Mouse (Mus musculus) CH12.LX (cell line): ENCODE measurements at regions not wholly inside any gene's neighbourhood (a gene's known extent, or its start where the extent isn't known, plus 50 kb on each side); places are given as distances from the start of the nearest gene placed in this dataset.

Experiments used
- DNase-seq: peaks from one replicate; pipeline ENCODE4 v3.0.0-alpha.2; 2013; ENCODE audit errors: extremely low read depth
- H3K27ac ChIP-seq: 2 replicates; pipeline ENCODE4 v1.5.1; 2012; ENCODE audit warnings: low read depth, mild to moderate bottlenecking, control low read depth, moderate library complexity; ENCODE audit not compliant: insufficient read depth
- H3K27me3 ChIP-seq: replicated peaks from 2 replicates; pipeline ENCODE3; 2012; ENCODE audit warnings: inconsistent platforms
- H3K36me3 ChIP-seq, 2 experiments: replicated peaks in 1 of 2; 2 replicates each; pipeline versions ENCODE3 to v1.6.1; 2012; ENCODE audit warnings: inconsistent platforms in 1 of 2, low read length in 1 of 2, mild to moderate bottlenecking in 1 of 2, mixed read lengths in 1 of 2, moderate library complexity in 1 of 2; ENCODE audit not compliant: control insufficient read depth in 1 of 2, insufficient read depth in 1 of 2
- H3K4me1 ChIP-seq, 2 experiments: 2 replicates each; pipeline ENCODE4 v1.6.1; 2012; ENCODE audit warnings: inconsistent platforms in 1 of 2, moderate library complexity in 1 of 2; ENCODE audit not compliant: insufficient read depth in 2 of 2, control insufficient read depth in 1 of 2
- H3K4me2 ChIP-seq: 2 replicates; pipeline ENCODE4 v1.6.1; 2012; ENCODE audit warnings: low read depth, mild to moderate bottlenecking, control low read depth; ENCODE audit not compliant: poor library complexity, insufficient read depth, severe bottlenecking
- H3K4me3 ChIP-seq, 3 experiments: fragments of 150-350 bp in 1 of 3; sonication (generic) in 1 of 3; replicated peaks in 1 of 3; 2 replicates each; pipeline versions ENCODE3 to v1.5.1; 2011 to 2012; ENCODE audit warnings: low read depth in 2 of 3, low read length in 2 of 3, mild to moderate bottlenecking in 2 of 3, moderate library complexity in 2 of 3, control low read depth in 1 of 3, improper control_type of control experiment in 1 of 3, inconsistent platforms in 1 of 3, mixed read lengths in 1 of 3; ENCODE audit not compliant: poor library complexity in 1 of 3
- H3K79me2 ChIP-seq: replicated peaks from 2 replicates; pipeline ENCODE4 v1.6.1; 2012; ENCODE audit warnings: mild to moderate bottlenecking, moderate library complexity; ENCODE audit not compliant: control insufficient read depth, poor library complexity, insufficient read depth, severe bottlenecking; ENCODE audit errors: extremely low read depth
- H3K9ac ChIP-seq: 2 replicates; pipeline ENCODE4 v1.6.1; 2012; ENCODE audit warnings: low read depth, mild to moderate bottlenecking, control low read depth, moderate library complexity; ENCODE audit not compliant: insufficient read depth
- H3K9me3 ChIP-seq: replicated peaks from 2 replicates; pipeline ENCODE3; 2012; ENCODE audit warnings: low read length, inconsistent platforms, mixed read lengths
- CHD1 ChIP-seq: IDR thresholded peaks from 2 replicates; pipeline ENCODE4 v1.6.1; 2012; ENCODE audit warnings: low read depth, low read length, improper control_type of control experiment, inconsistent platforms
- CHD2 ChIP-seq: IDR thresholded peaks from 2 replicates; pipeline ENCODE4 v1.6.1; 2011; ENCODE audit warnings: low read length, improper control_type of control experiment
- CTCF ChIP-seq, 2 experiments: IDR thresholded peaks in 1 of 2; conservative IDR thresholded peaks in 1 of 2; 2 replicates each; pipeline ENCODE4 v1.5.1; 2011 to 2012; ENCODE audit warnings: low read depth in 2 of 2, low read length in 2 of 2, improper control_type of control experiment in 1 of 2, inconsistent platforms in 1 of 2, mild to moderate bottlenecking in 1 of 2, moderate library complexity in 1 of 2
- E2F4 ChIP-seq: IDR thresholded peaks from 2 replicates; pipeline ENCODE4 v1.6.1; 2011; ENCODE audit warnings: low read depth, low read length, improper control_type of control experiment; ENCODE audit not compliant: insufficient replicate concordance
- ELF1 ChIP-seq: IDR thresholded peaks from 2 replicates; pipeline ENCODE4 v1.6.1; 2014; ENCODE audit warnings: low read depth, mild to moderate bottlenecking, inconsistent platforms, low read length, improper control_type of control experiment
- EP300 ChIP-seq: IDR thresholded peaks from 2 replicates; pipeline ENCODE4 v1.6.1; 2011; ENCODE audit warnings: low read length, improper control_type of control experiment
- GABPA ChIP-seq: IDR thresholded peaks from 2 replicates; pipeline ENCODE4 v1.6.1; 2012; ENCODE audit warnings: low read depth, low read length, improper control_type of control experiment, inconsistent platforms; ENCODE audit not compliant: insufficient replicate concordance
- HCFC1 ChIP-seq: IDR thresholded peaks from 2 replicates; pipeline ENCODE4 v1.6.1; 2012; ENCODE audit warnings: low read depth, mild to moderate bottlenecking, inconsistent platforms, low read length, improper control_type of control experiment
- IRF4 ChIP-seq: IDR thresholded peaks from 2 replicates; pipeline ENCODE4 v1.6.1; 2014; ENCODE audit warnings: low read depth, mild to moderate bottlenecking, inconsistent platforms, low read length, improper control_type of control experiment
- JUN ChIP-seq: IDR thresholded peaks from 2 replicates; pipeline ENCODE4 v1.6.1; 2011; ENCODE audit warnings: low read depth, mild to moderate bottlenecking, low read length, improper control_type of control experiment, moderate library complexity; ENCODE audit not compliant: insufficient read depth
- MAFK ChIP-seq: IDR thresholded peaks from 2 replicates; pipeline ENCODE4 v1.6.1; 2011; ENCODE audit warnings: low read length, improper control_type of control experiment; ENCODE audit not compliant: insufficient replicate concordance
- MAX ChIP-seq: IDR thresholded peaks from 2 replicates; pipeline ENCODE4 v1.6.1; 2011; ENCODE audit warnings: low read length, improper control_type of control experiment
- MEF2A ChIP-seq: IDR thresholded peaks from 2 replicates; pipeline ENCODE4 v1.6.1; 2014; ENCODE audit warnings: low read depth, mild to moderate bottlenecking, inconsistent platforms, low read length, improper control_type of control experiment, borderline replicate concordance
- MXI1 ChIP-seq: IDR thresholded peaks from 2 replicates; pipeline ENCODE4 v1.6.1; 2011; ENCODE audit warnings: mild to moderate bottlenecking, low read depth, low read length, improper control_type of control experiment
- NELFE ChIP-seq: IDR thresholded peaks from 2 replicates; pipeline ENCODE4 v1.6.1; 2011; ENCODE audit warnings: low read depth, low read length, improper control_type of control experiment
- NRF1 ChIP-seq: IDR thresholded peaks from 2 replicates; pipeline ENCODE4 v1.6.1; 2014; ENCODE audit warnings: low read depth, mild to moderate bottlenecking, inconsistent platforms, low read length, improper control_type of control experiment, moderate library complexity
- POLR2AphosphoS2 ChIP-seq: IDR thresholded peaks from 2 replicates; pipeline ENCODE4 v1.6.1; 2011; ENCODE audit warnings: low read depth, low read length, improper control_type of control experiment
- RCOR1 ChIP-seq: conservative IDR thresholded peaks from 2 replicates; pipeline ENCODE4 v1.6.1; 2012; ENCODE audit warnings: low read depth, mild to moderate bottlenecking, inconsistent platforms, low read length, improper control_type of control experiment
- SIN3A ChIP-seq: IDR thresholded peaks from 2 replicates; pipeline ENCODE4 v1.6.1; 2012; ENCODE audit warnings: low read length, improper control_type of control experiment, inconsistent platforms
- SMC3 ChIP-seq: IDR thresholded peaks from 2 replicates; pipeline ENCODE4 v1.6.1; 2011; ENCODE audit warnings: low read depth, low read length, improper control_type of control experiment
- TBP ChIP-seq: conservative IDR thresholded peaks from 2 replicates; pipeline ENCODE4 v1.6.1; 2011; ENCODE audit warnings: low read depth, low read length, improper control_type of control experiment
- UBTF ChIP-seq: IDR thresholded peaks from 2 replicates; pipeline ENCODE4 v1.6.1; 2012; ENCODE audit warnings: low read depth, mild to moderate bottlenecking, inconsistent platforms, low read length, improper control_type of control experiment, moderate library complexity
- USF1 ChIP-seq: IDR thresholded peaks from 2 replicates; pipeline ENCODE4 v1.6.1; 2014; ENCODE audit warnings: low read depth, mild to moderate bottlenecking, inconsistent platforms, low read length, improper control_type of control experiment
- USF2 ChIP-seq: conservative IDR thresholded peaks from 2 replicates; pipeline ENCODE4 v1.6.1; 2011; ENCODE audit warnings: low read depth, low read length, improper control_type of control experiment
- ZC3H11A ChIP-seq: IDR thresholded peaks from 2 replicates; pipeline ENCODE4 v1.6.1; 2012; ENCODE audit warnings: low read depth, mild to moderate bottlenecking, inconsistent platforms, low read length, improper control_type of control experiment
- ZKSCAN1 ChIP-seq: IDR thresholded peaks from 2 replicates; pipeline ENCODE4 v1.6.1; 2012; ENCODE audit warnings: low read depth, inconsistent platforms, low read length, improper control_type of control experiment, borderline replicate concordance
- ZMIZ1 ChIP-seq: IDR thresholded peaks from 2 replicates; pipeline ENCODE4 v1.6.1; 2012; ENCODE audit warnings: low read depth, mild to moderate bottlenecking, inconsistent platforms, low read length, improper control_type of control experiment
- dilution Hi-C: fragments of 300-500 bp; cut with MboI; formaldehyde crosslinking; loops from 2 replicates; pipeline ENCODE4 v1.14.3; 2020; ENCODE audit warnings: low sequenced_read_pairs; ENCODE audit not compliant: extremely low pct_unique_long_range_greater_than_20kb, extremely low pct_ligation_motif_present
- in situ Hi-C: fragments of 300-500 bp; cut with MboI; formaldehyde crosslinking; loops from 3 replicates; pipeline ENCODE4 v1.14.3; 2019; ENCODE audit warnings: low sequenced_read_pairs, low pct_ligation_motif_present, low pct_unique_long_range_greater_than_20kb, mixed read lengths

DNA sequence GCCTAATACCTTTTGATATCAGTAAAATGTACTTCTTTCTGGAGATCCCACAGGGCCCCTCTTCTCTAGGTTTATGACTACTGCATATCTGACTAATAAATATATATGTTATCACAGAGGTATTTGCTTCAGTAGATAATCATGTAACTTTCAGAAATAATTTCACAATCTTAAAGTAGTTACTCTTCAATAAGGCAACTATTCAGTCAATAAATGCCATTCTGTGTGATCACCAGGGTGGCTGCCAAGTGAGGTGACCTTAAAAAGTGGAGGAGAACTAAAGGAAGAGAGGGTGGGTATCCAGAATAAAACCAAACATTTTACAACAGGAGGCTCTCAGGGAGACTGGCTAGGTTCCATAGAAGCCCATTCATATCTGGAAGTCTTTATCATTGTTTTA, 748.4 kb downstream of the Inhba start:
- H3K27me3 ChIP-seq = no peaks in the 10 kb centered on the region
- no peak for DNase-seq
- in situ Hi-C loops = loop anchor here (25.0 kb wide), 1 partner anchor 748 kb away; the partner anchor contains the start of gene Inhba
- no peak for TF ChIP-seq GABPA
- no peak for TF ChIP-seq USF1
- TF ChIP-seq CTCF (conservative IDR thresholded peaks at IDR 0.05 in 1 of 2, IDR thresholded peaks at IDR 0.05 in 1 of 2; ENCODE audit: low read depth in 2 of 2, low read length in 2 of 2) = no peak
- TF ChIP-seq CHD1 = no peak
- TF ChIP-seq CHD2 = no peak
- TF ChIP-seq MAX = no peak
- TF ChIP-seq USF2 = no peak
- TF ChIP-seq MAFK = no peak
- TF ChIP-seq JUN = no peak
- no peak for TF ChIP-seq SMC3
- no peak for TF ChIP-seq TBP
- TF ChIP-seq SIN3A = no peak
- TF ChIP-seq, all 38 proteins: peak for 0
- Histone ChIP-seq H3K36me3 (no peaks in the 10 kb centered on the region), H3K4me2 (no peak overlapping the region), H3K79me2 (no peaks in the 10 kb centered on the region), H3K9ac (no peak overlapping the region), H3K9me3 (no peaks in the 10 kb centered on the region), H3K27ac (no peak overlapping the region), H3K4me1 (no peaks in the 10 kb centered on the region), H3K4me3 (no peak overlapping the region)
- dilution Hi-C loops = no loop called here

DNA sequence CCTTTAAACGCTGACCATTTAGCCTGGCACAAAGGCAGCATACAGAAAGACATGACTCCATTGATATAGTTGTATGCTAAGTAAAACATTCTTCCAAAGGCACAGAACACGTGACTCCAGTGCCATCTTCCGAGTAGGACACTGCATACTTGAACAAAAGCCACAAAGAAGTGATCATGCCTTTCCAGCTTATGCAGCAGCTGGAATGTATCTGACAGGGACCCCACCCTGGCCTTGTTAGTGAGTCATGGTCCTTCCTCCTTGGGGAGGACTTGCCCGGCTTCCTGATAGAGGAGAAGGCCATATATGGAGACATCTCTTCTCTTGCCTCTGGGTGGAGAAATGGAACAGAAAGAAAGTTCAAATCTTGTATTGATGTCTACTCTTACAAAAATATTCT, 749.8 kb downstream of the Inhba start:
- H3K79me2 ChIP-seq = no peaks in the 10 kb centered on the region
- no peak overlapping the region for H3K4me2 ChIP-seq
- no peaks in the 10 kb centered on the region for H3K27me3 ChIP-seq
- DNase-seq = no peak
- TF ChIP-seq JUN (no peak), ZKSCAN1 (no peak), RCOR1 (no peak), UBTF (no peak), USF2 (no peak), IRF4 (no peak), POLR2AphosphoS2 (no peak), TBP (no peak), NRF1 (no peak), CHD2 (no peak), E2F4 (no peak), HCFC1 (no peak), NELFE (no peak), ZMIZ1 (no peak), MXI1 (no peak), MEF2A (no peak), ELF1 (no peak), ZC3H11A (no peak), EP300 (no peak), SIN3A (no peak)
- H3K4me1 ChIP-seq = no peaks in the 10 kb centered on the region
- in situ Hi-C loops (loop anchor here (25.0 kb wide), 1 partner anchor 749 kb away; the partner anchor contains the start of gene Inhba), dilution Hi-C loops (no loop called here)
- no peak overlapping the region for H3K4me3 ChIP-seq
- no peaks in the 10 kb centered on the region for H3K36me3 ChIP-seq
- H3K9ac ChIP-seq = no peak overlapping the region
- H3K9me3 ChIP-seq = no peaks in the 10 kb centered on the region
- H3K27ac ChIP-seq = no peak overlapping the region
